Mouse (Mus musculus) 3134 (cell line): ENCODE measurements around the gene Dync1h1.

ENCODE experiments used
- DNase-seq: peaks from one replicate; pipeline ENCODE4 v3.0.0-alpha.2; 2011; ENCODE audit warnings: low spot score; ENCODE audit not compliant: insufficient read length; ENCODE audit errors: extremely low read depth

The Dync1h1 gene

DNA sequence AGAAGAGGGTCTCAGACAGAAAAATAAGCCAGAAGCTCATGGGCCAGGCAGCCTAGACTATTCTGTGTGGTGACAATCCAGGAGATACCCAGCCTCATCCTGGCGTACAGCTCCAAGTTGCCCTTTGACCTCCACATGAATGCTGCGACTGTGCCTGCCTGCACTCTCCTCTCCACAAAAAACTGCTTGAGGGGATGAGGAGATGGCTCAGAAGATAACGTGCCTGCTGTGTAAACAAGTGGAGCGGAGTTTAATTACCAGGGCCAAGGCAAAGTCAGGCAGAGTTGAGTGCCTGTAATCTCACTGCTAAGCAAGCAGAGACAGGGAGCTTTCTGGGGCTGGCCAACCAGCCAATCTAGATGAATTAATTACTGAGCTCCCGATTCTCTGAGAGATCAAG, 114.8 kb downstream of the Dync1h1 start:
- no peak for DNase-seq
